Mouse (Mus musculus): Measurements from ENCODE around the gene Krt25. TPM values are rescaled to one million over a fixed set of nuclear protein-coding genes. Genes with fewer than 3 reads are reported as not detected.

Gene Krt25
- polyA plus RNA-seq, 2 experiments = not detected

DNA sequence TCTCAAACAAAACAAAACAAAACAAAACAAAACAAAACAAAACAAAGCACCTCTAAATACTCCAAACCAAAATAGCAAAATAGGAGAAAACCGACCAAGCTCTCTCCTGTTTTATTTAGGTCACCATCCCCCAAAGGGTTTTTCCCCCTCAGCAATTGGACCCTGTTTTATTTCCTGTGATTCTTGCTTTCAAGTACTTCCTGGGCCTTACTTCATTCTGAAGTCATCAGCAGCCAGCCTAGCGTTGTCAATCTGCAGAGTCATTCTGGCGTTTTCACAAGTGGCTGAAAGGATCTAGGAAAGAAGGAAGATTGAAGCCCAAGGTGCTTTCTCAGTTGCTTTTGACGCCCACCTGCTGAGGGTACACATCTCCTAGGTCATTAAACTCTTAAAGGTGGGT lies 39.4 kb downstream of the Krt25 start:
- no peak for ATAC-seq (ENCODE audit: low FRiP score, low read depth)
- H3K36me3 ChIP-seq (ENCODE audit: control insufficient read depth, insufficient read depth, low read length) = no peaks in the 10 kb centered on the region
- peaks cover 3% of the 10 kb centered on the region; the same call in 1 of the 2 replicates for H3K4me1 ChIP-seq (ENCODE audit: control insufficient read depth, insufficient read depth, low read length)
- no peaks in the 10 kb centered on the region for H3K27me3 ChIP-seq (ENCODE audit: control insufficient read depth, insufficient read depth, low read length)
- H3K9me3 ChIP-seq (ENCODE audit: control insufficient read depth, low read length) = no peaks in the 10 kb centered on the region
- no peak for DNase-seq (ENCODE audit: low spot score)
- H3K27ac ChIP-seq (replicated peaks; ENCODE audit: low read depth, low read length) = no peak overlapping the region
- no peak for TF ChIP-seq POLR2A (IDR thresholded peaks at IDR 0.05; ENCODE audit: borderline replicate concordance, extremely low read depth, insufficient read depth, insufficient read length)
- H3K4me3 ChIP-seq (replicated peaks; ENCODE audit: low read length) = no peak overlapping the region
- no peak overlapping the region for H3K9ac ChIP-seq (ENCODE audit: low read depth, low read length, severe bottlenecking)
- WGBS = 44% methylated on average over 4 of the region's 4 CpGs
- no peak overlapping the region for H3K4me2 ChIP-seq (replicated peaks; ENCODE audit: low read depth, low read length, severe bottlenecking)

DNA sequence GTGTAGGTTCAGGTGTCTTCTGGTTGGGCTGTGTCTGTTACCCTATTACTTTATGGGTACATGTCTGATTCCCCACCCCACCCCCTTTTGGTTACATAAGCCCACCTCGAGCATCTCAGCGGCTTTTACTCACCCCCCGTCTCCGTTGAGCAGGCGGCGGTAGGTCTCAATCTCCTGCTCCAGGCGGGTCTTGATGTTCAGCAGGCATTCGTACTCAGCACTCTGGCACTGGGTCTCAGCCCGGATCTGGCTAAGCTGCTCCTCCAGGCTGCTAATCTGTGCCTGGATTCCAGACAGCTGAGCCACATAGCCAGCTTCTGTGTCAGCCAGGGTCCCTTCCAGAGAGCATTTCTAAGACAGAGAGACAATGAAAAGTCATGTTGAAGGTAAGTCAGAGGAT lies 41.6 kb downstream of the Krt25 start:
- peaks cover 9% of the 10 kb centered on the region for H3K4me1 ChIP-seq (ENCODE audit: control insufficient read depth, insufficient read depth, low read length)
- no peak for DNase-seq (ENCODE audit: low spot score)
- H3K4me2 ChIP-seq (replicated peaks; ENCODE audit: low read depth, low read length, severe bottlenecking) = no peak overlapping the region
- H3K9me3 ChIP-seq (ENCODE audit: control insufficient read depth, low read length) = no peaks in the 10 kb centered on the region
- no peaks in the 10 kb centered on the region for H3K27me3 ChIP-seq (ENCODE audit: control insufficient read depth, insufficient read depth, low read length)
- ATAC-seq (ENCODE audit: low FRiP score, low read depth) = no peak
- no peak overlapping the region for H3K4me3 ChIP-seq (replicated peaks; ENCODE audit: low read length)
- H3K27ac ChIP-seq (replicated peaks; ENCODE audit: low read depth, low read length) = no peak overlapping the region
- WGBS = 68% methylated on average over 9 of the region's 9 CpGs
- H3K9ac ChIP-seq (ENCODE audit: low read depth, low read length, severe bottlenecking) = no peak overlapping the region
- no peak for TF ChIP-seq POLR2A (IDR thresholded peaks at IDR 0.05; ENCODE audit: borderline replicate concordance, extremely low read depth, insufficient read depth, insufficient read length)
- no peaks in the 10 kb centered on the region for H3K36me3 ChIP-seq (ENCODE audit: control insufficient read depth, insufficient read depth, low read length)

DNA sequence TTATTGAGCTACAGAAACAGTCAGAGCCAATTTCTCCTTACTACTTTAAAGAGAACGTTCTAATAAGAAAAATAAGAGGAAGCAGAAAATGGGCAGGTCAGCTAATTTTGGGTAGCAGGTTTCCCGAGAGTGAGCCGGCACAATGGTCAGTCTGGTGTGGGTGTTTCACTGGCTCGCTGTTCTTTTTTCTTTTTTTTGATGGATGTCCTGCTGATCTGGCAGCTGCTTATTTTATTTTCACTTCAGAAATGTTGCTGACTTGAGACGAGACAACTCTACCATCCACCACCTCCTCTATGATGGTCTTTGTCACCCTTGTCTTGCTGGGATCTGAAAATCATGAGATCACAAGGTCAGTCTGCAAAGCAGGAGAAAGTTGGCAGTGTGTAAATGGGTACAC lies 42.8 kb downstream of the Krt25 start:
- Histone ChIP-seq H3K9me3 (ENCODE audit: control insufficient read depth, low read length) (no peaks in the 10 kb centered on the region), H3K9ac (ENCODE audit: low read depth, low read length, severe bottlenecking) (no peak overlapping the region), H3K27me3 (ENCODE audit: control insufficient read depth, insufficient read depth, low read length) (no peaks in the 10 kb centered on the region), H3K4me2 (replicated peaks; ENCODE audit: low read depth, low read length, severe bottlenecking) (no peak overlapping the region), H3K4me1 (ENCODE audit: control insufficient read depth, insufficient read depth, low read length) (peaks cover 8% of the 10 kb centered on the region), H3K4me3 (replicated peaks; ENCODE audit: low read length) (no peak overlapping the region), H3K27ac (replicated peaks; ENCODE audit: low read depth, low read length) (no peak overlapping the region), H3K36me3 (ENCODE audit: control insufficient read depth, insufficient read depth, low read length) (no peaks in the 10 kb centered on the region)
- no peak for TF ChIP-seq POLR2A (IDR thresholded peaks at IDR 0.05; ENCODE audit: borderline replicate concordance, extremely low read depth, insufficient read depth, insufficient read length)
- ATAC-seq (ENCODE audit: low FRiP score, low read depth) (no peak), DNase-seq (ENCODE audit: low spot score) (no peak)
- 53% methylated on average over 5 of the region's 5 CpGs for WGBS

DNA sequence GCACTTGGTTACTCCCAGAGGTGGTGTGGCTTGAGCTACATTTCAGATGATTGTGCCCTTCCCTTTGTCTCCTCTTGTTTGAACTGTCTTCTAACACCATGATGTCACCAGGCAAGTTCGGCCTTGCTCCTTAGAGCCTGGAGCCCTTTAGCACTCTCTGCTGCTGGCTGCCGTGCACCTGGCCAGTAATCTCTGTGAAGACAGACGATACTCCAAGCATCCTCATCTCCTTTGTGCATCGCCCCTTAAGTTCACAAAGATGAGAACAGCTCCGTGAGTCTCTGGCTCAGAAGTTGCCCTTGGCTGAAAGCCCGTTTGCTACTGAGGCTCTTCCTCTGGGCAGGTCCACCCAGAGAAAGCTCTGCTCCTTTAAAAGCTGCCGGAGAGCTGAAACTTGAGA lies 46.0 kb downstream of the Krt25 start:
- TF ChIP-seq POLR2A (IDR thresholded peaks at IDR 0.05; ENCODE audit: borderline replicate concordance, extremely low read depth, insufficient read depth, insufficient read length) = no peak
- no peaks in the 10 kb centered on the region for H3K36me3 ChIP-seq (ENCODE audit: control insufficient read depth, insufficient read depth, low read length)
- no peaks in the 10 kb centered on the region for H3K9me3 ChIP-seq (ENCODE audit: control insufficient read depth, low read length)
- WGBS = 25% methylated on average over 7 of the region's 7 CpGs
- H3K4me1 ChIP-seq (ENCODE audit: control insufficient read depth, insufficient read depth, low read length) = peaks cover 5% of the 10 kb centered on the region; the same call in 1 of the 2 replicates
- H3K27me3 ChIP-seq (ENCODE audit: control insufficient read depth, insufficient read depth, low read length) = no peaks in the 10 kb centered on the region
- H3K4me2 ChIP-seq (replicated peaks; ENCODE audit: low read depth, low read length, severe bottlenecking) = no peak overlapping the region
- DNase-seq (ENCODE audit: low spot score) (peak; percentile 10), ATAC-seq (ENCODE audit: low FRiP score, low read depth) (no peak)
- H3K4me3 ChIP-seq (replicated peaks; ENCODE audit: low read length) = no peak overlapping the region
- H3K27ac ChIP-seq (replicated peaks; ENCODE audit: low read depth, low read length) = no peak overlapping the region
- no peak overlapping the region for H3K9ac ChIP-seq (ENCODE audit: low read depth, low read length, severe bottlenecking)

DNA sequence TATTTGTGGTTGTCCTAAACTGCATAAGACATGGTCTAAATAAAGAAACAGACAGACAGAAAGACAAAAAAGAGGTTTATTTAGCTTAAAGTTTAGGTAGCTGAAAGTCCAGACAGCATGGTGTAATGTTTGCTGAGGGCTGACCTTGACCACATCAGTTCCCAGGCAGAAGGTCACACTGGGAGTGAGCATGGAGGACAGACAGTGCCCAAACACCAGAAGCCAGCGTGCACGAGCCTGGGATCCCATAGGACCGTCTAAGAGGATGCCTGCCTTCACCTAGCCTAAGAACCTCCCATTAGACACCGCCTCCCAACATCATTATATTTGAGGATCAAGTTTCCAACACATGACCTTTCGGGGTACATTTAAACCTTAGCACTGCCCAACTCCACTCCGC lies 47.1 kb downstream of the Krt25 start:
- peaks cover 5% of the 10 kb centered on the region; the same call in 1 of the 2 replicates for H3K4me1 ChIP-seq (ENCODE audit: control insufficient read depth, insufficient read depth, low read length)
- no peaks in the 10 kb centered on the region for H3K9me3 ChIP-seq (ENCODE audit: control insufficient read depth, low read length)
- 66% methylated on average over 6 of the region's 6 CpGs for WGBS
- no peak for TF ChIP-seq POLR2A (IDR thresholded peaks at IDR 0.05; ENCODE audit: borderline replicate concordance, extremely low read depth, insufficient read depth, insufficient read length)
- H3K27me3 ChIP-seq (ENCODE audit: control insufficient read depth, insufficient read depth, low read length) = no peaks in the 10 kb centered on the region
- H3K4me3 ChIP-seq (replicated peaks; ENCODE audit: low read length) = no peak overlapping the region
- H3K4me2 ChIP-seq (replicated peaks; ENCODE audit: low read depth, low read length, severe bottlenecking) = no peak overlapping the region
- DNase-seq (ENCODE audit: low spot score) (no peak), ATAC-seq (ENCODE audit: low FRiP score, low read depth) (no peak)
- H3K36me3 ChIP-seq (ENCODE audit: control insufficient read depth, insufficient read depth, low read length) = no peaks in the 10 kb centered on the region
- H3K27ac ChIP-seq (replicated peaks; ENCODE audit: low read depth, low read length) = no peak overlapping the region
- no peak overlapping the region for H3K9ac ChIP-seq (ENCODE audit: low read depth, low read length, severe bottlenecking)

DNA sequence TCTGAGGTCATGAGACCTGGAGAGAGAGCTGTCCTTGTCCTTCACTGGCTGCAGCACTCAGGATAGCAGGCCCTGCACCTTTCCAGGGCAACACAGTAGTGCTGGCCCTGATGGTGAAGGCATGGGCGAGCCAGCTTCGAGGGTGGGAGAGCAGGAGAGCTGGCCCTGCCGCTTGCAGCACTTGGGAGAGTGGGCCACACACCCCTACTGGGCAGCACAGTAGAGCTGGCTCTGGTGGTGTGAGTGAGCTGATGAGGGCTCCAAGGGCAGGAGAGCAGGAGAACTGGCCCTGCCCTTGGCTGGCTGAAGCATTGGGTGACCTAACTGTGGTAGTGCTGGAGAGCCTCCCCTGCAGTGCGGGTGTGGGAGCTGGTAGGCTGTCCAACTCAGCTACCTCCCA lies 50.0 kb downstream of the Krt25 start:
- 91% methylated on average over 4 of the region's 4 CpGs for WGBS
- no peak for TF ChIP-seq POLR2A (IDR thresholded peaks at IDR 0.05; ENCODE audit: borderline replicate concordance, extremely low read depth, insufficient read depth, insufficient read length)
- no peak for DNase-seq (ENCODE audit: low spot score)
- no peaks in the 10 kb centered on the region for H3K9me3 ChIP-seq (ENCODE audit: control insufficient read depth, low read length)
- no peak overlapping the region for H3K27ac ChIP-seq (replicated peaks; ENCODE audit: low read depth, low read length)
- H3K27me3 ChIP-seq (ENCODE audit: control insufficient read depth, insufficient read depth, low read length) = no peaks in the 10 kb centered on the region
- H3K4me2 ChIP-seq (replicated peaks; ENCODE audit: low read depth, low read length, severe bottlenecking) = no peak overlapping the region
- H3K36me3 ChIP-seq (ENCODE audit: control insufficient read depth, insufficient read depth, low read length) = no peaks in the 10 kb centered on the region
- no peak overlapping the region for H3K9ac ChIP-seq (ENCODE audit: low read depth, low read length, severe bottlenecking)
- H3K4me3 ChIP-seq (replicated peaks; ENCODE audit: low read length) = no peak overlapping the region
- H3K4me1 ChIP-seq (ENCODE audit: control insufficient read depth, insufficient read depth, low read length) = peaks cover 12% of the 10 kb centered on the region
- no peak for ATAC-seq (ENCODE audit: low FRiP score, low read depth)
